Mouse (Mus musculus): ENCODE results near the gene Ctdnep1.

The Ctdnep1 gene

DNA sequence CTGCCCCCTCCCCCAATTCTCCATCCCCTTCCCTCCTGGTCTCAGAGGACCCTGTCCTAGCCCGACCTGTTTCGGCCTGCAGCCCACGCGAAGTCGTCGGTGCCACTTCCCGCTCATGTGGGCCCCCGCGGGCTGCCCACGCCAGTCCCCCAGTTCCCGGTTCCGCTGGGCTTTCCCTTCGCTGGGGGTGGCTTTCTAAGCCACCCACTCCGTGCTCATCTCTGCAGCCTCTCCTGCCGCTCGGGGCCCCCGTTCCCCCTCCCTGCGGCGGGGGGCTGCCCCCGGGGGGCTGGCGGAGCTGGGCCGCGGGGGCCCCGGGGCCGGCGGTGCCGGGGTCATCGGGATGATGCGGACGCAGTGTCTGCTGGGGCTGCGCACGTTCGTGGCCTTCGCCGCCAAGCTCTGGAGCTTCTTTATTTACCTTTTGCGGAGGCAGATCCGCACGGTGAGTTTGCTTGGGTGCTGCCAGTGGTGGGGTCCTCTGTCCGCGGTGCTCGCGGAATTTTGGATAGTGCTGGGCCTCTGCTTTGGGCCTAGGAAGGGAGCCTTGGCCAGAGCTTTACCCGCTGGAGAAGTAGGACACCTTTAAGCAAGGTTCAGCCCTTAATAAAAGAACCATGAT is at the start of gene Ctdnep1:
Ctdnep1 (plus strand) TSS at position 16 of the 622 bp plus-strand sequence.
- no peak for DNase-seq (ENCODE audit: low spot score)

DNA sequence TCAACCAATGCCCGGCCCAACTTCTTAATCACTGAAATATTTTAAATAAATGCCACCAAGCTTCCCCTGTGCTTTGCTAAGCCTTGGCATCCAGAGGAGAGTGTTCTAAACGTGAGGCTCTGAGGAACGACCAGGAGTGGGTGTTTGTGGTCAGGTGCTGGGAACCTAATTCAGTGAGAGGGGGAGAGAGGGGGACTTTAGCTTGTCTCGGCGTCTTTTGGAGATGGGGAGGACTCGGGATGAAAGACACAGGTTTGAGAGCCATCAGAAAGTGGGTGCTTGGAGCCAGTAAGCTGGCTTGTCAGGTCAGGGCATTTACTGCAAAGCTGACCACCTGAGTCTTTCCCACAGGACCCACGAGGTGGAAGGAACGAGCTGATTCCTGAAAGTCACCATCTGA is 49.2 kb upstream of the Ctdnep1 start:
- DNase-seq (ENCODE audit: low spot score): no peak

GRCm38 (mm10) chr11:69932254-69932653 is 48.7 kb upstream of the Ctdnep1 start:
- no peak for DNase-seq (ENCODE audit: low spot score)

DNA sequence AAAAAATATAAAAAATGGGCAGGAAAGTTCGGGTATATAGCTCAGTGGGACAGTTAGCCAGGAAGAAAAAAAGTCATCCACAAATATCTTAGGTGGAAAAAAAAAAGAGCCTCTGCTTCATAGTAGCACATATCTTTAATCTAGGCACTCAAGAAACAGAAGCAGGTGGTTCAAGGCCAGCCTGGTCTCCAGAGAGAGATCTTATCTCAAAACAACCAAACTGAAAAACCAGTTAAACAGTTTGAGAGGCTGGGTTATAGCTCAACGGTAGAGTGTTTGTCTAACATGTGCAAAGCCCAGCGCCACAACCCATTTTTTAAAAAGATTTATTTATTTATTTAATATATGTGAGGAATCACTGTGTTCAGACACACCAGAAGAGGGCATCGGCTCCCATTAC is 47.9 kb upstream of the Ctdnep1 start:
- DNase-seq (ENCODE audit: low spot score): no peak

DNA sequence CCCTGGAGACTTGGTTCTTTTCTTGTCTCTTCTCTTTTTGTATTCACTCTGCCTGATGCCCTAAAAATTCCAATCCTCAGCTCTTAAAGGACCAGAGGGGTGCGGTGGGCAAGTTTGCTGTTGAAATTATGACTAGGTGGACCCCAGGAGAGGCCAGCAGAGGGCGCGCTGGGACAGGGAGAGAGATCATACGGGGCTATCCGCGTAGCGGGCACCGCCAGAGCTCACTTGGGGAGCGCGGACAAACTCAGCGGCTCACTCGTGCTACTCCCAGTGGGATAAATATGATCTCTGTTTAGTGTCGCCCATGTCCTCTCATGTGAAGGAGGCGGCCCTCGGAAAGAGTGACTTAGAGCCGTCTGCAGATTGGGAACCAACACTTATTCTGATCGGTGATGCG is 46.8 kb upstream of the Ctdnep1 start:
- peak; percentile 91 for DNase-seq (ENCODE audit: low spot score)

- DNase-seq (ENCODE audit: low spot score): no peak
These were observed 46.3 kb upstream of the Ctdnep1 start for GRCm38 (mm10) chr11:69934681-69935080.

DNA sequence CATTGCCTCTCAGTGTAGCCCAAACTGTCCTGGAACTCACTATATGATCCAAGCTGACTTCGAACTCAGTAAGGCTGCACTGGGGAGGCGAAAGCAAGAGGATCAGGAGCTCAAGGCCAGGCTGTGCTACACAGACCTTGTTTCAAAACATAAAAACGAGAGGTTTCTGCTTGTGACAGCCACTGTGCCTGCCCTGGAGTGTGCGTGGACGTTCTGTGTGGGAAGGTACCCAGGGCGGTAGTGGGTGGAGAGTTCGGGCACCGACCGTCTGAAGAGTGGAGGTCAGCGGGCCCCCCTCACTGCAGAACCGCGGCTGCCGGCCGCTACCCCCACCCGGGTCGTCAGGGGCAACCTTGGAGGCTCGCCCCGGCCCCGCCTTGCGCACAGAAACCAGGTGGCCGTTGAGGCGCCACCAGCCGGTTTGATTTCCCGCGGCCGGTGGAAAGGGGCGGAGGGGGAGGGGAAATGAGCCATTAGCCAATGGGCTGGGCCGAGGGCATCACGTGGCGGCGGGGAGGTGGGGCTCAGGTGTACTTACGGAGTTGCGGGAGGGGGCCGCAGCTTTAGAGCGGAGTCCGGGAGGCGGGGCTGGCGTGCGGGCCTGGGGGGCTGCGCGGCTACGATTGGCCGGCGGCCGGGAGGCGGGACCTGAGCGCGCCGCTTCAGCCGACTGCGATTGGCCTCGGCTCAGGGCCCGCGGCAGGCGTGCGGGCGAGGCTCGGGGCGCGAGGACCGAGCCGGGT is 45.6 kb upstream of the Ctdnep1 start, which contains the start of gene Ybx2:
Ybx2 (plus strand) TSS at position 660 of the 743 bp plus-strand sequence.
- peak; percentile 43 for DNase-seq (ENCODE audit: low spot score)

DNA sequence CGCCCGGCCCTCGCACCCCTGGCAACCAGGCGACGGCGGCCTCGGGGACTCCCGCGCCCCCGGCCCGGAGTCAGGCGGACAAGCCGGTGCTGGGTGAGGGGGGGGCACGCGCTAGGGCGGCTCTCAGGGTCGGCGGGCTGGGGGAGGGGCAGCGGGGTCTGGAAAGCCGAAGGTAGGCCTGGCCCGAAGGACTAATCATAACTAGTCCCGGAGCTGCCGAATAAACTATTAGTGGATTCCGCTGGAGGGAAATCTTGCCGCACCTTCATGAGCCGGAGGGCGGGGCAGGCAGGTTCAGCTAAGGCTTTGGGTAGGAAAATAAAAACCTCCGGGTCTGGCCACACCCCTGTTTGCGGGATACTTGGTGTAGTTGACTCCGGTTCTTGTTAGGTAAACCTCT is 44.8 kb upstream of the Ctdnep1 start:
- DNase-seq (ENCODE audit: low spot score): no peak

DNA sequence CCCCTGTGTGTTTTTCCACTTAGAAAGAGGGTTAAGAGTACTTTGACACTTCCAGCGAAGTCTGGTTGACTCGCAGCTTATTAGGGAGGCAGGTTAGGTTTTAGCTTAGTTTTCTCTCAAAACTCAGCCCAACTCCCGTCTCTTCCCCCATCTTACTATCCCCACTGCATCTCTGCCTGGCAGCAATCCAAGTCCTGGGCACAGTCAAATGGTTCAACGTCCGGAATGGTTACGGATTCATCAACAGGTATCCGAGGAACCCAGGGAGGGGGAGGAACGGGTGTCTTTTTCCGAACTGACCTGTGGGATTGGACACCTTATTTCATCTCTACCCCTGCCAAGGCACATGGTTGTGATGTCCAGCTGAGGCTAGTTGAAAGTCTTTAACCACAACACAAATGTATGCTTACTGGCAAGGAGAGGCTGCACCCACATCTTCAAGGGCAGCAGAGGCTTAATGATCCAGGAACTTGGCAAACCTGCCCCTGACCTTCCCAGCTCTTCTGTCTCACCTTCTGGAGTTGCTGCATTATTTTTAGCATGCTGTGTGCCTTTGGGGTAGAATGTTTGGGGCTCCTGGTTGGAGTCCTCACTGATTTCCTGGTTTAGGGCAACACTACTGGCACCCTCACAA is 44.1 kb upstream of the Ctdnep1 start:
- no peak for DNase-seq (ENCODE audit: low spot score)

DNA sequence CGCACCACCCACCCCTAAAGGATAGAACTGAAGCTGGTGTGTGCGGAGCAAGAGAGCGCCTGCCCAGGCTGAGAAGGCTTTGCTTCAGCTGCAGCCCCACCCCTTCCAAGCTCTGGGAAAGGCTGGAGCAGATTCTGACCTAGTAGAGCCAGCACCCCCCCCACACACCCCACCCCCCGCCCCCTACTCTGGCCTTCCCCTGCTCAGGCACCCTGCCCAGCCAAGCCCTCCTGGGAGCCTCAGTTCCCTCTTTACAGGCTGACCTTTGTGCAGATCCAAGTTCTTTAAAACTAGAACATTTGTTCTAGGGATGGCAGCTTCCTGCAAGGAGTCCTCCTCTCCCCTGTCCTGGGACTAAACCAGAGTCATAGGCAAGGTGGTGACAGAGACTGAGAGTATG is 43.6 kb upstream of the Ctdnep1 start:
- DNase-seq (ENCODE audit: low spot score): no peak

DNA sequence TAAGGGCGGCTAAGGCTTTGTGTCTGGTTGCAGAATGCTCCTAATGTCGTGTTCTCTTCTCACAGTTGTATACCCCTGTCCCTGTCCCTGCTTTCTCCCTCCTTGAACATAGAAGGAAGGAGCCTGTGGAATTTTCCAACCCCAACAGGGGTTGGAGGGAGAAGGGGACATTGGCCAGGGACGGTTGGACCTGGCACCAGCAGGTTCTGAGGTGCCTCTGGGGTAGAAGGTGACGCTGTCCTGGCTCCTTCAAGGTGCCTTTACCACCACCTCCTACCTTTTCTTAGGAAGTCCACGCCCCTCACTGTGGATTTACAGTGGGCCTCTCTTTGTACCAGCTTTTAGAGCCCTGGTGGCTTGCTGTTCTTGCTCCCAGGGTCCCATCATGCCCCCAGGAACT is 43.1 kb upstream of the Ctdnep1 start:
- DNase-seq (ENCODE audit: low spot score): no peak

GRCm38 (mm10) chr11:69938401-69938979 is 42.5 kb upstream of the Ctdnep1 start:
- no peak for DNase-seq (ENCODE audit: low spot score)

DNA sequence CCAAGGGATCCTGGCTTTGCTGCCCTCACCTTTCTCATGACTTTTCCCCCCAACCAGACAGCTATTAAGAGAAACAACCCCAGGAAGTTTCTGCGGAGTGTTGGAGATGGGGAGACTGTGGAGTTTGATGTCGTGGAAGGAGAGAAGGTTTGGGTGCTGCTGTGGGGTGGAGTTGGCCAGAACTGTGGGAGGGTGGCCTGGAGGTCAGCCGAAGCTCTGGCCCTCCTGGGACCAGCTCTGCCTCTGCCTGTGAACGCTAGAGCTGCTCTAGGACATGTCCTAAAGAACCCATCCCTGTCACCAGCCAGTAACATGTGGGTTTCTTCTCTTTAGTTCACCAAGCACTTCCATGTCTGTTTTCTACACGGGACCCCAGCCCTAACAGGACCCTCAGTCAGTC is 41.8 kb upstream of the Ctdnep1 start:
- no peak for DNase-seq (ENCODE audit: low spot score)

GRCm38 (mm10) chr11:69939731-69940130 is 41.2 kb upstream of the Ctdnep1 start:
- DNase-seq (ENCODE audit: low spot score): no peak

GRCm38 (mm10) chr11:69940962-69941361 is 40.0 kb upstream of the Ctdnep1 start:
- DNase-seq (ENCODE audit: low spot score): no peak

GRCm38 (mm10) chr11:69945216-69945615 is 35.7 kb upstream of the Ctdnep1 start:
- no peak for DNase-seq (ENCODE audit: low spot score)

DNA sequence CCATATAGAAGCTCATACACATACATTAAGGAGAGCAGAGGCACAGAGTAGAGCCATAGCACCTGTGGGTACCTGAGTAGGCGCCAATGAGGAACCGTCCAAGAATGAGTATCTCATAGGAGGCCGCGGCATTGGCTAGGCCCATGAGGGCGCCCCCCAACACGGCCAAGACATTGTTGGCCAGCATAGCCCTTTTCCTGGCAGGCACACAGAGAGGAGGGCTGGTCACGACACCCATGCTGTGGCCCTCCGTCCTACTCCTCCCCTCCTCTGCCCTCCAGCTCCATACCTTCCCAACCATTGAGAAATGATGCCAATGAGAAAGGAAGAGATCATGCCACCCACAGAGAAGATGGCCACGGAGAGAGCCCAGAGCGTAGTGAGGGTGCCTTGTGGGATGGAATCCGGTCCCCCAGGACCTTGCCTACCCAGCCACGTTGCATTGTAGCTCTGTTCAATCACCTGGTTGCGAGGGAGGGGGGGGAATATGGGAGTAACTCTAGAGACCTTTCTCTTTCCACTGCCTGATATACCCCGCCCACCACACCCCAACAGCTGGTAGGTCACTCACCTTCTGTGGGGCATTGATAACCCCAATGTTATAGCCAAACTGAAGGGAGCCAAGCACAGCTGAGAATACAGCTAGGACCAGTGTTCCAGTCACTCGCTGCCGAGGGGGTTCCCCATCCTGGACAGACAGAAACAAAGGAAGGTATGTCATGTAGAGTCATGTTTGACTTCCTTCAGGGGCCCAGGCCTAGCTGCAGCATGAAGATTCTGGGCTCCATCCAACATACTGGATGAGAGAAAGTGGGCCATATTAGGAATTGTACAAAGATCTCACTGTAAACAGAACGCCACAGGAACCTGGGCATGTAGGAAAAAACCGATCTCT is 34.7 kb upstream of the Ctdnep1 start:
- peak; percentile 86 for DNase-seq (ENCODE audit: low spot score)

- peak; percentile 33 for DNase-seq (ENCODE audit: low spot score)
These were observed 33.5 kb upstream of the Ctdnep1 start for GRCm38 (mm10) chr11:69947337-69948065.

DNA sequence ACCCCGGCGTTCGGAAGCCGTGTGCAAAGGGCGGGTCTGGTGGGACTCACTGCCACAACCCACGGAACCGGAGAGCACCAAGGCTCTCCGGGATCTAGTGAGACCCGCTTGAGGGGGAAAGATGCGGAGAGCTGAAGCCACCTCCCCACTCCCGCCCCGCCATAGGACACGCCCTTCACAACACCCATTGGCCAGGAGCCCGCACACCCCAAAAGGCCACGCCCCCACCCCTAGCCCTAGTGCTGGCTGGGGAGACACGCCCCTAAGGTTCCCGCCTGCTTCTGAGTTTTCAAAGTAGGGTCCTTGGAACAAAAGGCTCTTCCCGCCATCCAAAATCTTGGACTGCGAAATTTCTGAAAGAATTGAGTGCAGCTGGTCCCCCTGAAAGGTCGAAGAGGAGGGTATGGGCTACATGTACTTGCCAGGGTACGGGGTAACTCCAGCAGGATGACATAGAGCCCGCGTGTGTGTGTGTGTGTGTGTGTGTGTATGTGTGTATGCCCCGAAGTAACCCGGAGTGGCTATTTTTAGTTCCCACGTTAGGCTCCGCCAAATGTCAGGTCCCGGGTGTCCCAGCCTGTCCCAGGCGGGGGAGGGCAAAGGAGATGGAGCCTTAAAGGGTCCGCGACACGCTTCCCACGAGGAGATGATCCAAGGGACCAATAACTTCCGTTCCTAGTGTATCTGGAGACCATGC is 32.7 kb upstream of the Ctdnep1 start, which contains the start of gene Slc2a4:
Slc2a4 (minus strand) TSS at position 123 of the 697 bp plus-strand sequence.
- peak; percentile 96 for DNase-seq (ENCODE audit: low spot score)

GRCm38 (mm10) chr11:69948763-69949150 is 32.2 kb upstream of the Ctdnep1 start:
- DNase-seq (ENCODE audit: low spot score): peak; percentile 91
